Mouse (Mus musculus): ENCODE measurements around the gene 4931428L18Rik.
A peak's percentile ranks its signal among the peaks of the same experiment; 100 is the strongest.
"Not testable (repeated sequence)": the region's sequence is repeated elsewhere in the genome, so short reads cannot be mapped to it uniquely, and the experiment has no call there.

The 4931428L18Rik gene

GRCm38 (mm10) chr1:31051370-31051921 is 171.0 kb downstream of the 4931428L18Rik start:
- DNase-seq = no peak

DNA sequence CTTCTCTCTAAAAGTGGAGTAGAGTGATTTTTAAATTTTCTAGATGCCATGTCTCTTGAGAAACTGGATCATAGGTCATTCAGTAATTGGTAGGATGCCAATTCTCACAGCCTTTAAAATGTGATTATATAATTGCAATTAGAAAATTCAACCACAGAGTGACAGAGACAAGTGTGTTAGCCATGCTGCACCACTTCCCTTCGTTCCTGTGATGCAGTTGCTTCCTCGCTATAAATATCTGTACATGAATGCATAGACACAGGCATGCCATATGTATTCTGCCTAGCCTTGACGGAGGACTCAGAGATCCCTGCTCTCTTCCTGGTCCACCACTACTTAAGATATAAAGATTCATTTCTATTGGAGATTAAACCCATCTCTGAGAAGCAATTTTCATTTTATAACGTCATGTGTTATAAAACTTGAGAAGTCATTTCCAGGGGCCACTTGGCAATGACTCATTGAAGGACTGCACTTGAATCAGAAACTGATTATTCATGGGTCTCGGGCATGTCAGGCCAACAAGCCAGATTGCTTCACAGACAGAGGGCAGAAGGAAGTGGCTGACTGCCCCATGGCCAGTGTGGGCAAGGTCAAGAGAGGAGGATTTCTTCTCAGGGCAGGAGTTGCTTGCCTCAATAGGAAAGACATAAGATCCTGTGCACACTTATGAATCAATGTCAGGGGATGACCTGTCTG is 172.4 kb downstream of the 4931428L18Rik start:
- peak; percentile 36 for DNase-seq

GRCm38 (mm10) chr1:31043208-31043607 is 179.3 kb downstream of the 4931428L18Rik start:
- no peak for DNase-seq

- DNase-seq = no peak
Observed at GRCm38 (mm10) chr1:31042793-31043192, 179.7 kb downstream of the 4931428L18Rik start.

DNA sequence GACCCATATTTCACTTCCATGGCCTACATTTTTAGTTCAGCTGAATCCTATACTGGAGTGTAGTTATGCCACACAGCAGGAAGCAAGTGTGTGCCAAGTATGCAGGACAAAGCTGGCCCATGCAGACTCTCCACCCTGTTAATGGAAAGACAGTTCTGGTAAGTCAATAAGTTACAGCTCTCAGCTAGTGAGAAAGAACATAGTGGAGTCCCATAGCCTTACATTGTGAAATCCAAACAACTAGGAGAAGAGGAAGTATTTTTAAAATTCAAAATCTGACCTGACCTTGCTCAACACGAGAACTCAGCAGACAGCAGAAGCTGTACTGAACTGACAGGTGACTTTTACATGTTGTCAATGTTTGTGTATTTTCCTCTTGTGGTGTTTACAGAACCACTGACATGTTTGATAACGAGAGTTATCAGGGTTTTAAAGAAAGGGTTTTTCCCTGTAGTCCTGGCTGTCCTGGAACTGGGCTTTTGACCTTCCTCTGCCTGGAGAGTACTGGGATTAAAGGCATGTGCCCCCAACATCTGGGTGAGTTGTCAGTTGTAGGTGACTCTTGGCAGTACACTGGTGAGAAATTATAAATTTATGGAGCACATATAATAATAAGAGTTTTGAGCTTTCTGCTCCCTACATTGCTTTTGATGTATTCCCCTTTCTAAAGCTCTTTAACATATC is 188.5 kb downstream of the 4931428L18Rik start:
- DNase-seq = peak; percentile 13

GRCm38 (mm10) chr1:31032351-31032750 is 190.1 kb downstream of the 4931428L18Rik start:
- no peak for DNase-seq

GRCm38 (mm10) chr1:31023173-31023572 is 199.3 kb downstream of the 4931428L18Rik start:
- DNase-seq = no peak

GRCm38 (mm10) chr1:31019283-31019682 is 203.2 kb downstream of the 4931428L18Rik start:
- DNase-seq = no peak

- DNase-seq = no peak
Observed at GRCm38 (mm10) chr1:31017377-31017776, 205.1 kb downstream of the 4931428L18Rik start.

- DNase-seq = no peak
Observed at GRCm38 (mm10) chr1:31016068-31016467, 206.4 kb downstream of the 4931428L18Rik start.

DNA sequence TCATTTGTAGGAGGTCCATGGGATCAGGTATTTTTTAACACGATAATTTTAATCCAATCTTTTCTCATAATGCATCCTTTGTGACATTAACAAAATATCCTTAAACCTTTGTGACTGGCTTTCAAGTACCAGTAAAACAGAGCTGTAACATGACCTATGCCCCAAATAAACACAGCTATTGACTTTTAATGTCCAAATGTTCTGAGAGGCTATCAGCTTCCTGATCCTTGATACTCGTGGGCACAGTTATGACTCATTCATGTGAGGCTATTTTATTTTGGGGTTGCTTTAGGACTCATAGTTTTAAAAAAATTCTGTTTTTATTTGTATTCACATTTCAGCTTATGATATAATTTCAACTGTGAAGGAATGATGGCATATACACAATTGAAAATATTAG is 207.2 kb downstream of the 4931428L18Rik start:
- no peak for DNase-seq

- DNase-seq = not testable (repeated sequence)
Observed at GRCm38 (mm10) chr1:30977868-30978267, 244.6 kb downstream of the 4931428L18Rik start, which contains the start of gene AC153137.1. Gene AC153137.1, minus strand, starts transcription at chr1:30977968.

- DNase-seq = peak; percentile 8
Observed at GRCm38 (mm10) chr1:30977239-30977638, 245.2 kb downstream of the 4931428L18Rik start.

DNA sequence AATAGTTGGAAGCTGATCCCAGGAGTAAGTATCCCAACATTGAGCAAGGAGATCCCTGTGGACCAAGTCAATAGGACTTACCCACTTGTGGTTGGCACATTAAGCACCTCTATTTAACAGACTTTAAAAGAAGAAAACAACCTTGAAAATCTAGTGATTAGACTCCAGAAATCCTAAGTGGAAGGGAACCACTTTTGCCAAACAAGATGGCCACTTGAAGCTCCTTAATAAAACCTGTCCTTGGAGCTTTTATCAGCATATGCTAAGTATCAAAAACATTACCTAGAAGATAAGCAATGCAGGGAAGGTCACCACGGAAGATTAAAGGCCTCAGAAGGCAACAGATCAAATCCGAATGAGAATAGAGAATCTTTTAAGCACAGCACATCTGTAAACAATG is 270.7 kb downstream of the 4931428L18Rik start:
- no peak for DNase-seq

- no peak for DNase-seq
Observed at GRCm38 (mm10) chr1:30950456-30950835, 272.0 kb downstream of the 4931428L18Rik start.

GRCm38 (mm10) chr1:30949710-30950455 is 272.6 kb downstream of the 4931428L18Rik start:
- peak; percentile 97 for DNase-seq

DNA sequence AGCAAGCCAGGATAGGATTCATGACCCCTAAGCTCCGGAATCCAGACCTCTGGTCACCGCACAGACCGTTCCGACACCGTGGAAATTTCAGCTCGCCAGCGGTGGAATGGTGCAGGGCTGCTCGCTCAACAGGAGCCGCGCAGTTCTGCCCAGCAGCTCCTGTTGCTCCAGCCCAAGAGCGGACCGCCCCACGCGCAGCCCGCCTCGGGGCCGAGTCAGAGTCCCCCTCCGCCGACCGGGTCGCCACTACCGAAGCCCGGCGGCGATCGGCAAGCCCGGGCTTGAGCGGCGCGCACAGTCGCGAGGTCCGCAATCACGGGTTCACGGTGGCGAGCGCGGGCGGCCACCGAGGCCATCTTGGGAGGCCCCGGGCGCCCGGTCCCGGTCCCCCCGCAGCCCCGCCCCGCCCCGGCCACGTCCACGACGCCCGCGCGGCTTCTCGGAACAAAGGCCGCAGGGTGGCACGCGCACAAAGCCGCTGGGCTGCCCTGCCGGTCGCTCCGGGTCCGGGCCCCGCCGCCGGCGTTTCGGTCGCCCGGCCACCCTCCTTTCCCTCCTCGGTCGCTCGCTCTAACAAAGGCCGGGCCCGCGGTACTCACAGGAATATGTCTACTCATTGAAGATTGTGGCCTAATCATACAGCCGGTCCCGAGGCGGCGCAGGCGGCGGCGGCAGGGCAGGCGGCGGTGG is 273.4 kb downstream of the 4931428L18Rik start:
- DNase-seq = peak; percentile 64

DNA sequence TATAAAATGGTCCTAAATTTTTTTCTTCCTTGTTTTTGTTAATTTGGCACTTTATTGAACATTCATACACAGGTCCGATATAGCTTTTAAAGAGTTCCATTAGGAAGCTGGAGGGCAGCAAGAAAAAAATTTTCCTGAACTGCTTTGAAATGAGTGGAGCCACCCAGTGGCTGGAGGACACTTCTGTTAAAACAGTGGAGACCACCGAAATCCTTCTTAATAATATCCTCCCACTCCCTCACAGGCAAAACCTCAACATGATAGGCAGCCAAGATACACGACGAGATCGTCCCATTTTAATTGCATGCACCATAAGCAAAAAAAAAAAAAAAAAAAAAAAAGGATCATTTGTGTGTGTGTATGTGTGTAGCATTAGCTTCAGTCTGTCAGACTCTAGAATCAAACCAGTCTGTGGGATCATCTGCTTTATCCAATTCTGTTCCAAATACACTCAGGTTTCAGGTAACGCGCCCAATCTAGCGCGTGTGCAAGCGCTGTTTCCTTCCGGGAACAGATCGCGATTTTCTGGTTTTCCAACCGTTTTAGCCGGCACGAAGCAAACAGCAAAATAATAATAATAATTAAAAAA is 274.0 kb downstream of the 4931428L18Rik start:
- DNase-seq = peak; percentile 65
